Mouse (Mus musculus) bone marrow, adult 2 months (tissue): ENCODE data around the gene Orai1.

Experiments used
- CTCF ChIP-seq: fragments of 200-500 bp; IDR thresholded peaks from 2 replicates; pipeline ENCODE4 v1.5.1; 2011; ENCODE audit warnings: low read length, control low read depth; ENCODE audit not compliant: control insufficient read depth, insufficient read depth
- POLR2A ChIP-seq: fragments of 200-500 bp; IDR thresholded peaks from 2 replicates; pipeline ENCODE4 v1.6.1; 2011; ENCODE audit warnings: low read depth, mild to moderate bottlenecking, control low read depth, low read length, borderline replicate concordance; ENCODE audit not compliant: control insufficient read depth

- TF ChIP-seq CTCF (no peak), POLR2A (no peak)
Observed at GRCm38 (mm10) chr5:122993811-122994210, 21.1 kb upstream of the Orai1 start.
